Mouse (Mus musculus) layer of hippocampus, adult 8-10 months (tissue): ENCODE measurements around the gene Rab36. TPM values are rescaled to one million over a fixed set of nuclear protein-coding genes. Genes with fewer than 3 reads are reported as not detected.

Source experiments
- DNase-seq, 2 experiments: peaks; one replicate each; pipeline ENCODE4 v3.0.0; 2022; ENCODE audit warnings: low spot score in 2 of 2
- total RNA-seq, 4 experiments: library from RNA; stranded (reverse); gene quantifications; 2 replicates each; pipeline ENCODE4 v1.2.4; 2022

Gene Rab36
- total RNA-seq, 4 experiments from 2014 or later = 30.0 to 35.7 (median 33.2) TPM

DNA sequence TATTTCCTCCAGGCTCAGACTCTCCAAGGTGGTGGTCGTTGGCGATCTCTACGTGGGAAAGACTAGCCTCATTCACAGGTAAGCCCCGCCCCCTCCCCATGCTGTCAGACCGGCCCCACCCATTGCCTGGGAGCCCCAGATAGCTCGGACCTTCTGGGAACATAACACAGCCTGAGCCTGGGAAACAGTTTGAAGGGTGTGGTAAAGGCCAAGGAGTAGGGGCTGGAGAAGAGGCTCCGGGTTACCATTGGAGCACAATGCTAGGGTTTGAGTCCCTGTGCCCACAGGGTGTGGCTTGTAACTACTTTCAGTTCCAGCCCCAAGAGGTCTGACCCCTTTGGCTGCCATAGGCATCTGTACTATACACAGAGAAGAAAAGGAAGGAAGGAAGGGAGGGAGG, 7.6 kb downstream of the Rab36 start:
- no peak for DNase-seq

DNA sequence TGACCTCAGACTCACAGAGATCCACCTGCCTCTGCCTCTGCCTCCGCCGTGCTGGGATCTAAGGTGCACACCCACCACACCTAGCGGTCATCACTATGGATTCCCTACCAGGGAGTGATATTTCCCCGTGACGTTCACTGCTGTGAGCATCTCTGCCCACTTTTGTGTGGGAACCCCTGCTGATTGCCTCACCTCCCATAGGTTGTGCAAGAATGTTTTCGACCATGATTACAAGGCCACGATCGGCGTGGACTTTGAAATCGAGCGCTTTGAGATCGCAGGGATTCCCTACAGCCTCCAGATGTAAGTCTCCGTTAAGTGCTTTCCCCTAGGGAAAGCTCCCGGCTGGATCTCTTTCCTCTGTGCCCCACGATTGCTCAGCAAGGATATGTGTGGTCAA, 9.0 kb downstream of the Rab36 start:
- no peak for DNase-seq

DNA sequence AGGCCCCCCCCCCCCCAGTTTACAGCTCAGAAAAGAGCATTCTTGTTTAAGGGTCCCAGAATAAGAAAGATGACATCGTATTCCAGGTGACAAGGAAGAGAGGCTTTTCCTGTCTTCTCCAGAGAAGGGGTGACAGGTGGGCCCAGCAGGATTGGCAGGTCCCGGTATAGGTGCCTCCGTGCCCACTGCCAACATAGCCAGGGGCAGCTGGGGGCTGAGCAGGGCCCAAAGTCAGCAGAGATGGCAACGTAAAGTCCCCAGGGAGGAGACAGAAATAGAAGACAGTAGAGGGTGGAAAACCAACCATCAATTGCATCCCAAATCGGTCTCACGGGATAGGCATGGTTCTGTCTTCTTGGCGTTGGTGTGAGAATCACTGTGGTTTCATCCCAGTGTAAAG, 11.9 kb downstream of the Rab36 start:
- no peak for DNase-seq

DNA sequence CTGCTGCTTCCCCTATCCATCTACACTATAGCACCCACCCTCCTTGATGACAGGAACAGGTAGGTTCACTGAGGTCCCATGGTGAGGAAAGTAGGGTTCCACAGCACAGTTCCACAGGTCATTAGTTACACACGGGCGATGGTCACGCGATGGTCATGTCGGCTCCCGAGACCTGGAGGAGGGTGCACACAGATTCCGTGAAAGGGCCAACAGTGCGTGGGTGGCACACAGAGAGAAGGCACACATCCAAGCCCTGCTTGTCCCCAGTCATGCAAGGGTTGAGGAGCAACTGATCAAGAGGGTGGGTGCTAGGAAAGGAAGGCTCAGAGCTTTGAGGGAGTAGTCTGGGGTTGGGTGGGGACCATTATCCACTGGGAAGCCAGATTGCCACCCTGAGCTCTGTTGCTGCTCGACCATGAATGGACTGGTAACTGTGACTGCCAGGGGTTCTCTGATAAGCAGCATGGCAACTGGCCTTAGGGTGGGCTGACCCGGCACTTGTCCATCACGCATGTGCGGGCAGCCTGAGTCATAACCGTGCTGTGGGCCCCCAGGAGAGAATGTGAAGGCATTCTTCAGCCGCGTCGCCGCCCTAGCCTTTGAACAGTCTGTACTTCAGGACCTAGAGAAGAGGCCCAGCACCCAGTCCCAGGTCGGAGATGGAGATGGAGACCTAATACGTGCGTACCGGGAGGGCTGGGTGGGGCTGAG, 14.7 kb downstream of the Rab36 start:
- DNase-seq = no peak

DNA sequence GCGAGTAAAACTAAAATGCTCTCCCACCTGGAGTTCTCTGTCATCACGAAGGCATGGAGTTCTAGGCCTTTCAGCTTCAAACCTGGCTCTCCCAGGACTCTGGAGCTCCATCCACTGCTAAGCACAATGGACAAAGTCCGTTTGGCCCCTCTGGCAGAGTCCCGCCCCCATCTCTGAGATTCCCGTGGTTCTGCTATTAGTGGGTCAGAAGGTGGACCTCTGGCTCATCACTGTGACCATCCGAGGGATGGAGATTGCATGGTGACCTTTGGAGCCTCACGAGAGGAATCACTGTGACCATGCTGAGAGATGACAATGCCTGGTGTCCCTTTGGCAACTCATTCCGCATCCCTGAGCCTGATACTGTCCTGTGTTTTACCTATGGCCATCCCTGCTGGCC, 16.0 kb downstream of the Rab36 start:
- no peak for DNase-seq

DNA sequence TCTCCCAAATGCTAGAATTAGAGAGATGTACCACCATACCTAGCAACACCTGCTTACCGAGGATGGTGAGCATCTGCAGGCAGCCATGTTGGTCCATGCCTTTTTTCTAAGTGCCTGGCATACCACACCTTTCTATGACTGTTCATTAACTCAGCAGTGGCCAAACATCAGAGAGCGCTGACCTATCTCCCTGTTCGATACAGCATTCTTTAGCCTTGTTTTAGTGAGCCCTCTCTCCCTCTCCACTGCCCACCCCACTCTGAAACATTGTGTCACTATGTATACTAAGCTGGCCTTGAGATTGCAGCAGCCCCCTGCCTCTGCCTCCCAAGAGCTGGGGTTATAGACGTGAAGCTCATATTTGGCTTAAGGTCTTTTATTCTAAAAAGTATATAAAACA, 16.8 kb downstream of the Rab36 start:
- DNase-seq = no peak

DNA sequence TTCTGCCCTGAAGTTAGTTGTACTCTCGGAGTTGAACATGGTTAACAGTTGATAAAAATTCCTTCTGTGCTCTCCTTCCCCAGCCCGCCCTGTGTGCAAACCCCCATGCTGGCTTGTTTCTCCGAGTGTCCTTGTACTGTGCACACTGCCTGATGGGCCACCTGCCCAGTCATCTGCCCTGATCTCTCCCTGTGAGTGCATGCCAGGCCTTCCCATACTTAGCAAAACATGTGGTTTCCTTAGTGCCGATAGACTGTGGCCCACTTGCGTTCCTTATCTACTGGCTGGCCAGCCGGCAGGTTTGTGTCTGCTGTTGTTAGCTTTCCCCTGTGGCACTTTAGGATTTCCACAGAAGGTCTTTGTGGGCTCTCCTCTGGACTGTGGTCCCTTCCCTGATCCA, 17.3 kb downstream of the Rab36 start:
- no peak for DNase-seq

DNA sequence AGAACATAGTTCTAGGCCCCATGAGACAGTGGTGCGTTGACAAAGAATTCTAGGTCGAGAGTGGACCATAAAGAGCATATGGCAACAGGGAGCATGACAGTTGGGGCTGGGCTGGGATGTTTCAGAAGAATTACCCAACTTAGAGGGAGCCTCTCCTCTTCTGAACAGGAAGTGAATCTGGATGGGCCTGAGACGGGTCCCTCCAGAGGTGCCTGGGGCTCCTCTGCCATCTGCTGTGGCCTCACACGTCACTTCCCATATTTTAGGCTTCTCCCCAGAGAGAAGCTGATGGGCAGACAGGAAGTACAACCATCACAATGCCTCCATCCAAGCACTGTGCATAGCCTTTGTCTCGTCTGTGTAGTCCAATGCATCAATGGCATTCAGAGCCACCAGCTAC, 18.8 kb downstream of the Rab36 start:
- no peak for DNase-seq

DNA sequence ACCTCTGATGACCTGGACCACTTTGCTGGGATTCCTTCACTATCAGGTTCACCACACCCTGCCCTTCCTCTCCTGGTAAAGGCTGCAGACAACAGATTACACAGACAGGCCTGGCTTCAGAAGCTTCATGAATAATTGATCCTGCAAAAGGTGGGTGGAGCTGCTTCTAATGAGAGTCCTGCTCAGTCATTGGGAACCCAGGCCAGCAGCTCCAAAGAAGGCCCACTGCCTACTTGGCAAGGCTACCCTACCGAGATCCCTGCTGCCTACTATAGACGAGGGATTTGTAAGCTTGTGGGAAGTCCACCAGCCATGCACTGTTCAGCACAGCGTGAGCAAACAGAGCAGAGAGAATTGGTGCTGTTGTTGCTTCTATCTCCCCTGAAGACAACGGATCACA, 19.4 kb downstream of the Rab36 start:
- peak; percentile 66 to 74 for DNase-seq

DNA sequence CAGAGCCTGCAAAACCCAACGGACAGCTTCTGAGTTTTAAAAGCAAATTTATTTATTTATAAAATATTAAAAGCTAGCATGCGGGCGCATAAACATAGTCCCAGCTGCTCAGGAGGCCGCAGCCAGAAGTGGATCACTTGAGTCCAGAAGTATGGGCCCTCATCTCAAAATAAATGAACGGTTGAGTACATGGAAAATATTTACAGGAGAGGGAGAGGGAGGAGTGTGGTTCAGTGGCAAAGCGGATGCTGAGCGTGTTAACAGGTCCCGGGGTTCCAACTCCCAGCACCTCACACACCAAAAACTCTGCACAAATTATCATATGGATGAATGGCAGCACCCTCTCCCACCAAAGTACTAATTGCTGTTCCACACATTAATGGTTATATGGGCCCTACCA, 21.5 kb downstream of the Rab36 start:
- DNase-seq = no peak

DNA sequence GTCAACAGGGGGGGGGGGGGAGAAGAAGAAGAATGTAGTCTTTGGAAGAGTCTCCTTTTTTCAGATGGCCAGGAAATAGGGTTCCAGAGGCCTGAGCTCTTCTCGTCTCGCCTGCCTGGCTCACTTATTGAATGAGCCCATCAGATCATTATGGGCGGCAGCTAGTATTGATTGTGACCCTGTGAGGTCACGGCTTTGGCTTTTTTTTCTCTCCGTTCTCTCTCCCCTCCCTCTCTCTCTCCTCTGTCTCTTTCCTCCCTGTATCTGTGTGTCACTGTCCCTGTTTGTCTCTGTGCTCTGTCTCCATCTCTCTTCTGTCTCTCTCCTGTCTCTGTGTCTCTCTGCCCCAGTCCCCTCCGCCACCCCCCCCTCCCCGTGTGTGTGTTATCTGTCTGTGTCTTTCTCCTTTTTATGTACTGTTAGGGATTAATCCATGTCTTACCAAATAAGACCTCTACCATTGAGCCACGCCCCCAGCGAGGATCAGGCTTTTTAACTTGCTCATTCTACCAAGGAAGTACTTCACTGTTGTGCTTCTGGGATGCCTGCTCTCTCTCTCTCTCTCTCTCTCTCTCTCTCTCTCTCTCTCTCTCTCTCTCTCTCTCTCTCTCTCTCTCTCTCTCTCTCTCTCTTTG, 22.0 kb downstream of the Rab36 start:
- DNase-seq = no peak

DNA sequence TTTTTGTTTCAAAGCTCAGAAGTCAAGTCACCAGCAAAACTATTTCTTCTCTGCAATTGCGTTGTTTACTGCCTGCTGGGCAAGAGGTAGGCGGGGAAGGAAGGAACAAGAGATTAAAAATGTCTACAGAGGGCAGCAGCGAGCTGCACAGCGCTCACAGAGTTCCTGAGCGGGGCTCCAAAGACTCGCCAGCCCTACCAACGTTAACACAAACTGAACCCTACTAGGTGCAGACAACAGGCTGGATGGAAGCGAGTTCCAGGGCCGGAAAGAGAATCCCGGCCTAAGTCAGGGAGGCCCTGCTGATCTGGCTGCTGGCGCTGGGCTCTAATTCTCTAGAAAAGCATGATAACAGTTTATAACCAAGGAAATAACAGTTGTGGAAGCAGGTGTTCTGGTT, 22.5 kb downstream of the Rab36 start:
- DNase-seq = peak in 1 of 2 experiments; percentile 79

DNA sequence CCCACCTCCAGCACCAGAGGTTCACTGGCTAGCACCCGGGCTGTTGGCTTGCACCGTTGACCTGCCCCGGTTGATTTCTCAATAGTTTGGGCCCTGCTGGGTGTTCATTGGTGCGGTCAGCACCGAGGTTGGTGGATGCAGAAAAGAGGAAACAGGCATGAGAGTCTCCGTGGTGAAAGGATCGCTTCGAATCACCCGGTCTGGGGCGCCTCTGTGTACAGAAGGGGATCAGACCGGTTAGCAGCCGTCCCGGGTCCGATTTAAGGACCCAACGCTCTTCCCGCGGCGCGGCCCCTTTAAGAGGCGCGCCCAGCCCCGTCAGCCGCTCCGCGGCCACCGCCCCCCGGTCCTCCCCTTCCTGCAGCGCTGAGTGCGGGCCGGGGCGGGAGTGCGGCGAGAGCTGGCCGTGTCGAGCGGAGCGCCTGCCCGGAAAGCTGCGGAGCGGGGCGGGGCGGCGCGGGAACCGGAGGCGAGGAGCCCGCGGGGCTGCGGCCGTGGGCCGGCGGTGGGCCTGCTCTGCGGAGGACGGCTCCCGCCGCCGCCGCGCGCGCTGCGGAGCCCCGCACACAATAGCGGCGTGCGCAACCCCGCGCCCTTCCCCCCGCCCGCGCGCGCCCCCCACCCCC, 23.5 kb downstream of the Rab36 start, which contains the start of gene Bcr:
TSS of gene Bcr (plus strand) at position 376 of the 626 bp plus-strand sequence.
- DNase-seq = peak in 1 of 2 experiments; percentile 74

DNA sequence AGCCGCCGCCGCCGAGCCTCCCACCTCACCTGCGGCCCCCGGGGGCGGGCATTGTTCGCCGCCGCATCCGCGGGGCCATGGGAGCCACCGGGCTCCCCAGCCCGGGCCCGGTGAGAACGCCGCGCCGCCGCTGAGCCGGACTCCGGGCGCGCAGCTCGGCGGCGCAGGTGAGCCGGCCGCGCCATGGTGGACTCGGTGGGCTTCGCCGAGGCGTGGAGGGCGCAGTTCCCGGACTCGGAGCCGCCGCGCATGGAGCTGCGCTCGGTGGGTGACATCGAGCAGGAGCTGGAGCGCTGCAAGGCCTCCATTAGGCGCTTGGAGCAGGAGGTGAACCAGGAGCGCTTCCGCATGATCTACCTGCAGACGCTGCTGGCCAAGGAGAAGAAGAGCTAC, 24.0 kb downstream of the Rab36 start:
- DNase-seq = no peak

DNA sequence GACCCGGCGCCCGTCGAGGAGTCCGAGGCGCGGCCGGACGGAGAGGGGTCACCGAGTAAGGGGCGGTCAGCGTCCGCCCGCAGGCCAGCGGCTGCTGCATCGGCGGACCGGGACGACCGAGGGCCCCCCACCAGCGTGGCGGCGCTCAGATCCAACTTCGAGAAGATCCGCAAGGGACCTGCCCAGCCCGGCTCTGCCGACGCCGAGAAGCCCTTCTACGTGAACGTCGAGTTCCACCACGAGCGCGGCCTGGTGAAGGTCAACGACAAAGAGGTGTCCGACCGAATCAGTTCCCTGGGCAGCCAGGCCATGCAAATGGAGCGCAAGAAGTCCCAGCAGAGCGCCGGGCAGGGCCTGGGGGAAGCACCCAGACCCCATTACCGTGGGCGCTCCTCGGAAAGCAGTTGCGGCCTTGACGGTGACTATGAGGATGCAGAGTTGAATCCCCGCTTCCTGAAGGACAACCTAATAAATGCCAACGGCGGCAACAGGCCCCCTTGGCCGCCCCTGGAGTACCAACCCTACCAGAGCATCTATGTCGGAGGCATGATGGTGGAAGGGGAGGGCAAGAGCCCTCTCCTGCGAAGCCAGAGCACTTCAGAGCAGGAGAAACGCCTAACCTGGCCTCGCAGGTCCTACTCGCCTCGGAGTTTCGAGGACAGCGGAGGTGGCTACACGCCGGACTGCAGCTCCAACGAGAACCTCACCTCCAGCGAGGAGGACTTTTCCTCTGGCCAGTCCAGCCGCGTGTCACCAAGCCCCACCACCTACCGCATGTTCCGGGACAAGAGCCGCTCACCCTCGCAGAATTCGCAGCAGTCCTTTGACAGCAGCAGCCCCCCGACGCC, 24.7 kb downstream of the Rab36 start:
- no peak for DNase-seq

DNA sequence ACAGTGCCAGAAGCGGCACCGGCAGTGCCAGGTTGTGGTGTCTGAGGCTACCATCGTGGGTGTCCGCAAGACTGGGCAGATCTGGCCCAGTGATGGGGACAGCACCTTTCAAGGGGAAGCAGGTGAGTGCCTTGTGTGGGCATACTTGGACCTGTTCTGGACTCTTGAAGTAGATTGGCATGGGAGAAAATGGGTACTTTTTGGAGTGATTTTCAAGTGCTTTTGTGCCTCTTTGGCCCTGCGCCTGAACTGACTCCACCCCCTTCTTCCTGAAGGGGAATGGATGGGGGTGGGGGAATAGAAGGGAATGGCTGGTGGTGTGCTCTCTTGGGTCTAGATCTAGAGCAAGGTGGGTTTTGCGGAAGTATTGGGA, 25.3 kb downstream of the Rab36 start:
- DNase-seq = no peak

DNA sequence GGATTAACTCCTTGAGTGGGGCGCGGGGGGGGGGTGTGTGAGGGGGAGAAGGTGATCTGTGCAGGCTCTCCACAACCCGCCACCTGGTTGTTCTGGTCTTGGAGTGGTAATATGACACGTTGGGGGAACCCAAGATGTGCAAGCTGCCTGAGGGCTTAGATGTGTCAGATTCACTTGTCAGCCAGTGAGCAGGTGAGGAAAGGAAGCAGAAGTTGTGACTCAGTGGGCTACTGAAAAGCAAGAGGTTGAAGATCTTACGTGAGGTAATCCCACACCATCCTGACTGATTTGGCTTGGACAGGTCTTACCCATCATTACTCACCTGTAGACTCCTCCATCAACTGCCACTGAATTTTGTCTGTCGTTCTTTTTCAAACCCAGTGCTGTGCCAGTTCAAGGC, 25.8 kb downstream of the Rab36 start:
- no peak for DNase-seq

DNA sequence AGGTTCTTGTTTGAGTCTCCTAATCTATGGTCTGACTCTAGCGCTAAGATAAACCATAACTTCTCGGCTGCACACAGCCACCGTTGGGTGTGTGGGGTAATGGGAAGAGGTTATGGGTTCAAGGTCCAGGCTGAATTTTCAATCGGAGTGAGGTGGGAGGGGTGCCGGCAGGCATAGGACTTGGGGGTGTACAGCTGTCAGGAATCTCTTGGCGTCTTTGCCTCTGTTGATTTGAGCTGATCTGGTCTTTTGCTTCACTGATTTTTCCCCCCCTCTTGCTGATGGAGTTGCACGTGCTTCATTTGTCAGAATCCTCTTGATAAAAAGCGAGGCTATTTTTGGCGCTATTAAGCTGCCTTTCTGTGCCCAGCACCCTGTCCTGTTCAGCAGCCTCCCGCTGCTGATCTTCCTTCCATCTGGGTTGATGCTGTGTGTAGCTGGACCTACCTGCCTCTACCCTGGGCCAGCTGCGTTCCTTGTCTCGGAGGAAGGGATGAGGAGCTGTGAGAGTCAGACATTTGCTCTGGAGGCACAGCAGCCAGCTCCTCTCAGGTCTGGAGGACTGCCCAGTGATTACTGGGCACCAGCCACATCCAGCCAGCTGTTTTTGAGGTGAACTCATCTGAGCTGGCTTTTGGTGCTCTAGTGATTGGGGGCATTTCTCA, 26.6 kb downstream of the Rab36 start:
- DNase-seq = no peak

DNA sequence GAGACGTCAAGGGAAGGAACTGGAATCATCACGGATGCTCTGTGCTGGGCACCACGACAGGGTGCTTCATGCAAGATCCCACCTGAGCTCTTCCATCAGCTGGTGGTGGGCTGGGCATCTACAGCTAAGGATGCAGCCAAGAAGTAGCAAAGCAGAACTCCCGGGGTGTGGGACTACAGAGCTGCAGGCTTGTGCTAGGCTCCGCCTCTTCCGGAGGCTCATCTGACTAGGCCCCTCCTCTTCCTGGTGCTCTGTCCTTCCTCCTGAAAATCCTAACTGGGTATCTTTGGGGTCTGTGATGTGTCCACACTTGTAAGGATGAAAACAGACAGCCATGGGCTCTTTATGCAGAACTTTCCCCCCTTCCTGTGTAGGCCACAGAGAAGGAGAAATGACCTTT, 28.8 kb downstream of the Rab36 start:
- DNase-seq = no peak

DNA sequence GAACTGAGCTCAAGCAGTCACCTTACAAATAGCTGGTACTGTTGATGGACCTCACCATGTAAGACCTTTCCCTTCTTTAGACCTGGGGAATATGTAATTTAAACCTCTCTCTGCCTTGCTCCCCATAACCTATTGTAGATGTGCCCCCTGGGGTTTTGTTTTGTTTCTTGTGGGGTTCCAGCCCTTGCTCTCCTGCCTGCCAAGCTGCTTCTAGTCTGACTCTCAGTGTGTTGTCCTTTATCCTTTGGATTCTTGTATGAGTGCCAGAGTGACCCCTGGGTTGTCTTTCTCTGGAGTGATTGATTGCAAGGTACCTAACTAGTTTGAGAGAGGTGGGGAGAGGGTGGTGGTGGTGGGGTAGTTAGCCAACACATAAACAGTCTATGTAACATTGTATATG, 30.6 kb downstream of the Rab36 start:
- no peak for DNase-seq

DNA sequence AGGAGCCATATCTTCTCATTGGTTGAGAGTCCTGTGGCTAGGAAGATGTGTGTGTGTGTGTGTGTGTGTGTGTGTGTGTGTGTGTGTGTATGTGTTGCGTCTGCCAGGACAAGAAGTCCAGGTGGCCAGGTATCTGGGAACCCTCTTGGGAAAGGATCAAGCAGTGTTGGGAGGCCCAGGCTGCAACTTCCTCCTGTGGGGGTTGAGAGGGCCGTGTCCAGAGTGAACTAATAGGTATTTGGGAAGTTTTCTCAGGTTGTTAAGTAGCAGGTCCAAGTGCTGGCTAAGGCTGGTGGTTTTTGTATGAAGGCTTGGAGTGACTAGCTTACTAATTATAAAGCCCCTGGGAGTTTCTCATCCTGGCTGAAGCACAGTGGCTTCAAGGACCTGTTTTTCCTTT, 31.2 kb downstream of the Rab36 start:
- no peak for DNase-seq
